Mouse (Mus musculus) stomach, postnatal 0 days (tissue): ENCODE data around the gene Plekha5.

Experiments used
- CTCF ChIP-seq: IDR thresholded peaks from 2 replicates; pipeline ENCODE4 v1.5.1; 2016; ENCODE audit warnings: antibody characterized with exemption, low read depth, mild to moderate bottlenecking, moderate library complexity
- EP300 ChIP-seq: optimal IDR thresholded peaks from 2 replicates; pipeline ENCODE3; 2016; ENCODE audit warnings: antibody characterized with exemption

GRCm38 (mm10) chr6:140533606-140534005 is 109.8 kb downstream of the Plekha5 start:
- TF ChIP-seq EP300 (no peak), CTCF (no peak)
